Mouse (Mus musculus) CH12.LX (cell line): Measurements from ENCODE around the gene Lypd3. TPM values are rescaled to one million over a fixed set of nuclear protein-coding genes. Genes with fewer than 3 reads are reported as not detected.

ENCODE experiments used
- DNase-seq: peaks from one replicate; pipeline ENCODE4 v3.0.0-alpha.2; 2013; ENCODE audit errors: extremely low read depth
- H3K27ac ChIP-seq: 2 replicates; pipeline ENCODE4 v1.5.1; 2012; ENCODE audit warnings: low read depth, mild to moderate bottlenecking, control low read depth, moderate library complexity; ENCODE audit not compliant: insufficient read depth
- H3K27me3 ChIP-seq: replicated peaks from 2 replicates; pipeline ENCODE3; 2012; ENCODE audit warnings: inconsistent platforms
- H3K36me3 ChIP-seq, 2 experiments: replicated peaks in 1 of 2; 2 replicates each; pipeline versions ENCODE3 to v1.6.1; 2012; ENCODE audit warnings: inconsistent platforms in 1 of 2, low read length in 1 of 2, mild to moderate bottlenecking in 1 of 2, mixed read lengths in 1 of 2, moderate library complexity in 1 of 2; ENCODE audit not compliant: control insufficient read depth in 1 of 2, insufficient read depth in 1 of 2
- H3K4me1 ChIP-seq, 2 experiments: 2 replicates each; pipeline ENCODE4 v1.6.1; 2012; ENCODE audit warnings: inconsistent platforms in 1 of 2, moderate library complexity in 1 of 2; ENCODE audit not compliant: insufficient read depth in 2 of 2, control insufficient read depth in 1 of 2
- H3K4me2 ChIP-seq: 2 replicates; pipeline ENCODE4 v1.6.1; 2012; ENCODE audit warnings: low read depth, mild to moderate bottlenecking, control low read depth; ENCODE audit not compliant: poor library complexity, insufficient read depth, severe bottlenecking
- H3K4me3 ChIP-seq, 3 experiments: fragments of 150-350 bp in 1 of 3; sonication (generic) in 1 of 3; replicated peaks in 1 of 3; 2 replicates each; pipeline versions ENCODE3 to v1.5.1; 2011 to 2012; ENCODE audit warnings: low read depth in 2 of 3, low read length in 2 of 3, mild to moderate bottlenecking in 2 of 3, moderate library complexity in 2 of 3, control low read depth in 1 of 3, improper control_type of control experiment in 1 of 3, inconsistent platforms in 1 of 3, mixed read lengths in 1 of 3; ENCODE audit not compliant: poor library complexity in 1 of 3
- H3K79me2 ChIP-seq: replicated peaks from 2 replicates; pipeline ENCODE4 v1.6.1; 2012; ENCODE audit warnings: mild to moderate bottlenecking, moderate library complexity; ENCODE audit not compliant: control insufficient read depth, poor library complexity, insufficient read depth, severe bottlenecking; ENCODE audit errors: extremely low read depth
- H3K9ac ChIP-seq: 2 replicates; pipeline ENCODE4 v1.6.1; 2012; ENCODE audit warnings: low read depth, mild to moderate bottlenecking, control low read depth, moderate library complexity; ENCODE audit not compliant: insufficient read depth
- H3K9me3 ChIP-seq: replicated peaks from 2 replicates; pipeline ENCODE3; 2012; ENCODE audit warnings: low read length, inconsistent platforms, mixed read lengths
- BHLHE40 ChIP-seq: IDR thresholded peaks from 2 replicates; pipeline ENCODE4 v1.6.1; 2011; ENCODE audit warnings: mild to moderate bottlenecking, low read depth, low read length, improper control_type of control experiment
- CHD2 ChIP-seq: IDR thresholded peaks from 2 replicates; pipeline ENCODE4 v1.6.1; 2011; ENCODE audit warnings: low read length, improper control_type of control experiment
- E2F4 ChIP-seq: IDR thresholded peaks from 2 replicates; pipeline ENCODE4 v1.6.1; 2011; ENCODE audit warnings: low read depth, low read length, improper control_type of control experiment; ENCODE audit not compliant: insufficient replicate concordance
- EP300 ChIP-seq: IDR thresholded peaks from 2 replicates; pipeline ENCODE4 v1.6.1; 2011; ENCODE audit warnings: low read length, improper control_type of control experiment
- ETS1 ChIP-seq: conservative IDR thresholded peaks from 2 replicates; pipeline ENCODE4 v1.6.1; 2012; ENCODE audit warnings: low read depth, mild to moderate bottlenecking, inconsistent platforms, low read length, improper control_type of control experiment, moderate library complexity
- HCFC1 ChIP-seq: IDR thresholded peaks from 2 replicates; pipeline ENCODE4 v1.6.1; 2012; ENCODE audit warnings: low read depth, mild to moderate bottlenecking, inconsistent platforms, low read length, improper control_type of control experiment
- MYC ChIP-seq: IDR thresholded peaks from 2 replicates; pipeline ENCODE4 v1.6.1; 2011; ENCODE audit warnings: low read depth, mild to moderate bottlenecking, improper control_type of control experiment, low read length
- NRF1 ChIP-seq: IDR thresholded peaks from 2 replicates; pipeline ENCODE4 v1.6.1; 2014; ENCODE audit warnings: low read depth, mild to moderate bottlenecking, inconsistent platforms, low read length, improper control_type of control experiment, moderate library complexity
- POLR2AphosphoS2 ChIP-seq: IDR thresholded peaks from 2 replicates; pipeline ENCODE4 v1.6.1; 2011; ENCODE audit warnings: low read depth, low read length, improper control_type of control experiment
- RCOR1 ChIP-seq: conservative IDR thresholded peaks from 2 replicates; pipeline ENCODE4 v1.6.1; 2012; ENCODE audit warnings: low read depth, mild to moderate bottlenecking, inconsistent platforms, low read length, improper control_type of control experiment
- SIN3A ChIP-seq: IDR thresholded peaks from 2 replicates; pipeline ENCODE4 v1.6.1; 2012; ENCODE audit warnings: low read length, improper control_type of control experiment, inconsistent platforms
- SMC3 ChIP-seq: IDR thresholded peaks from 2 replicates; pipeline ENCODE4 v1.6.1; 2011; ENCODE audit warnings: low read depth, low read length, improper control_type of control experiment
- TCF12 ChIP-seq: IDR thresholded peaks from 2 replicates; pipeline ENCODE4 v1.6.1; 2014; ENCODE audit warnings: low read depth, mild to moderate bottlenecking, inconsistent platforms, low read length, improper control_type of control experiment
- USF1 ChIP-seq: IDR thresholded peaks from 2 replicates; pipeline ENCODE4 v1.6.1; 2014; ENCODE audit warnings: low read depth, mild to moderate bottlenecking, inconsistent platforms, low read length, improper control_type of control experiment
- USF2 ChIP-seq: conservative IDR thresholded peaks from 2 replicates; pipeline ENCODE4 v1.6.1; 2011; ENCODE audit warnings: low read depth, low read length, improper control_type of control experiment
- ZKSCAN1 ChIP-seq: IDR thresholded peaks from 2 replicates; pipeline ENCODE4 v1.6.1; 2012; ENCODE audit warnings: low read depth, inconsistent platforms, low read length, improper control_type of control experiment, borderline replicate concordance
- ZNF384 ChIP-seq: IDR thresholded peaks from 2 replicates; pipeline ENCODE4 v1.6.1; 2012; ENCODE audit warnings: low read depth, low read length, improper control_type of control experiment, inconsistent platforms
- dilution Hi-C: fragments of 300-500 bp; cut with MboI; formaldehyde crosslinking; loops from 2 replicates; pipeline ENCODE4 v1.14.3; 2020; ENCODE audit warnings: low sequenced_read_pairs; ENCODE audit not compliant: extremely low pct_unique_long_range_greater_than_20kb, extremely low pct_ligation_motif_present
- in situ Hi-C: fragments of 300-500 bp; cut with MboI; formaldehyde crosslinking; loops from 3 replicates; pipeline ENCODE4 v1.14.3; 2019; ENCODE audit warnings: low sequenced_read_pairs, low pct_ligation_motif_present, low pct_unique_long_range_greater_than_20kb, mixed read lengths
- polyA plus RNA-seq: library from polyadenylated mRNA; unstranded; fragments of >175 nt; gene quantifications from 2 replicates; pipeline ENCODE4 v1.2.1, GENCODE M21; 2012; ENCODE audit warnings: low read depth; ENCODE audit not compliant: insufficient read length
- total RNA-seq, 2 experiments: library from RNA; depleted of rRNA; stranded (reverse); fragments of 300-350 nt in 1 of 2; fragments of >200 nt in 1 of 2; gene quantifications; 2 replicates each; pipeline ENCODE4 v1.2.3; 2012 to 2014

Gene Lypd3
- total and polyA plus RNA-seq, 3 experiments: not detected

DNA sequence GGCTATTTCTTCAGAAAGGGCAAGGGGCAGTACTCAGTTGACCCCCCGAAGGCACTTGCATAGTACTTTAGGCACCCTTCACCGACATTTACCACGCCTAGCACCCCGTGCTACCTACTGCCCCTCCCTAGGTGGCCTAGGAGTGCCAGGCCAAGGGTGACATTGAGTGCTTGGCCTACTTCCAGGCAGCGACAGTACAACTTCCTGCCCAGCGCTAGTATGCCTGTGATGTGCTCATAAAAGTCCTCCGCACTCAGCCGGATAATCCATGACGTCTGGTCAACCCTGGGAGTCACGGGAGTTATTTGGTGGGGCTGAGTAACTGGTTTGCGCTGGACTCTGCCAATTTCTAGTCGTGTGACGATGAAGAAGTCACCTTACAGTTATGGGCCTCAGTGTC lies 48.0 kb upstream of the Lypd3 start:
- Histone ChIP-seq H3K4me2 (no peak overlapping the region), H3K4me1 (peaks cover 6 to 21% of the 10 kb centered on the region in 2 experiments), H3K36me3 (no peaks in the 10 kb centered on the region), H3K9ac (no peak overlapping the region), H3K4me3 (no peak overlapping the region), H3K27ac (no peak overlapping the region), H3K27me3 (no peaks in the 10 kb centered on the region), H3K9me3 (peaks cover 15% of the 10 kb centered on the region), H3K79me2 (no peaks in the 10 kb centered on the region)
- dilution Hi-C loops (no loop called here), in situ Hi-C loops (no loop called here)
- DNase-seq: no peak
- TF ChIP-seq SIN3A (no peak), ETS1 (no peak)

DNA sequence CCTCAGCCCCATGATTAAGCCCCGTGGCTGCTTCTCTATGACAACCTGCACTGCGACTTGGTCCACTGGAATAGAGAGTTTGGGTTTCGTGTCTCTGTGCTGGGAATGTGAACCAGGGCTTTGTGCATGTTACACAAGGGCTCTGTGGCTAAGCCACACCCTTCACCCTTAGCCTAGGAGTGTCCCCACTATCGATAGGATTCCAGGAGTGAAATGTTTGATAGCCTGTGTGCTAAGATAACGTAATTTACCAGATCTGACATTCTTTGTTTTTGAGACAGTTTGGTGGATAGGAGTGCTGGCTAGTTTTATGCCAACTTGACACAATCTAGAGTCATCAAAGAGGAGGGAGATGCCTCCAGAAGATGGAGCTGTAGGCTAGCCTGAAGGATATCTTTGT lies 44.6 kb upstream of the Lypd3 start:
- Histone ChIP-seq H3K9me3 (no peaks in the 10 kb centered on the region), H3K27me3 (no peaks in the 10 kb centered on the region), H3K4me3 (no peak overlapping the region), H3K4me1 (peaks cover 6 to 37% of the 10 kb centered on the region in 2 experiments), H3K9ac (no peak overlapping the region), H3K4me2 (no peak overlapping the region), H3K79me2 (no peaks in the 10 kb centered on the region), H3K27ac (no peak overlapping the region), H3K36me3 (peaks cover 0 to 15% of the 10 kb centered on the region in 2 experiments)
- dilution Hi-C loops (no loop called here), in situ Hi-C loops (loop anchor here (10.0 kb wide), 1 partner anchor 57 kb away; the partner anchor contains the start of gene Irgq)
- no peak for DNase-seq
- TF ChIP-seq BHLHE40 (no peak), RCOR1 (no peak), CHD2 (no peak), USF1 (no peak), MYC (no peak), USF2 (no peak), E2F4 (no peak), ZNF384 (no peak), SIN3A (no peak), NRF1 (no peak), EP300 (no peak), SMC3 (no peak), HCFC1 (no peak), TCF12 (no peak), ZKSCAN1 (no peak), POLR2AphosphoS2 (no peak)
